Mouse (Mus musculus): ENCODE measurements around the gene Alg12.
"Not testable (repeated sequence)": the region's sequence is repeated elsewhere in the genome, so short reads cannot be mapped to it uniquely, and the experiment has no call there.

The Alg12 gene

GRCm38 (mm10) chr15:88774630-88775029, 44.5 kb downstream of the Alg12 start:
- DNase-seq, result not testable (repeated sequence)

GRCm38 (mm10) chr15:88768537-88768936, 50.6 kb downstream of the Alg12 start:
- DNase-seq, result no peak

DNA sequence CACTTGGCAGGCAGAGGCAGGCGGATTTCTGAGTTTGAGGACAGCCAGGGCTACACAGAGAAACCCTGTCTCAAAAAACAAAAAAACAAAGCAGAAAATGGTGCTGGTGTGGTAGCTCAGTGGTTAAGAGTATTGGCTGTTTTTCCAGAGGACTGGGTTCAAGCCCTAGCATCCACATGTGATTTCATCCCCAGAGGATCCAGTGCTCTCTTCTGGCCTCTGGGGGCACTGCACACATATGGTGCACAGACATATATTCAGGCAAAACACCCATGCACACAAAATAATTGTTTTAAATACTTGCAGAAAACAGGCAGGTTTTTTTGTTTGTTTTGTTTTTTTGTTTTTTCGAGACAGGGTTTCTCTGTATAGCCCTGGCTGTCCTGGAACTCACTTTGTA, 53.0 kb downstream of the Alg12 start:
- not testable (repeated sequence) for DNase-seq

DNA sequence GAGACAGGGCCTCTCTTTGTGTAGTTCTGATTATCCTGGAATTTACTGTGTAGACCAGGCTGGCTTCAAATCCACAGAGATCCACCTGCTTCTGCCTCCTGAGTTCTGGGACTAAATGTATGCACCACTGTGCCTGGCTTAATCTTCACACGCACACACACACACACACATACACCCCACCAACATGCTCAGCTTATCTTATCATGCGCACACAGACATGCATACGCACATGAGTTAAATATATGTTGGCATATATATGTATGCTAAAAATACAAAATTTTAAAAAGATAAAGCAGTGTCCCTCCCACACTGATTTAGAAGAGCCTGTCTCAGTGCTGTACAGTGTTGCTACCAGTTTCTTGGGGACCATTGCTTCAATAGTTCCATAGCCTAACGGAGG, 57.6 kb downstream of the Alg12 start:
- DNase-seq, result no peak

DNA sequence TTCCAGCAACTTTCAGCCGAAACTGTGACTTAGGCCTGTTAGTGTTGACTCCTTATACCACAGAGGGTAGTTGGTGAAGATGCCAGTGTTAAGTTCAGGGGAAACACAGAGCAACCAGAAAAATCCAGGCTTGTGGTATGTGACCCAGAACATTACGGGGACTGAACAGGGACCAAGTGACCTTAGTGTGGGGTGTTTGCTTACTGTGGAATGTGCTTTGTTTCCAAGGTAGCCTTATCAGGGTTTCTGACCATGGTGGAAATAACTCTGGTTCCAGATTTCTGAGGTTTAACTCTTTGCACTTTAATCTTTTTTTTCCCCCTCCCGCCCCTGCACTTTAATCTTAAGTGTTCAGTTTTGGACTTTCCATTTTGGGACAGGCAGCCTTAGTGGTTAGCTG, 61.1 kb downstream of the Alg12 start:
- DNase-seq, result no peak

DNA sequence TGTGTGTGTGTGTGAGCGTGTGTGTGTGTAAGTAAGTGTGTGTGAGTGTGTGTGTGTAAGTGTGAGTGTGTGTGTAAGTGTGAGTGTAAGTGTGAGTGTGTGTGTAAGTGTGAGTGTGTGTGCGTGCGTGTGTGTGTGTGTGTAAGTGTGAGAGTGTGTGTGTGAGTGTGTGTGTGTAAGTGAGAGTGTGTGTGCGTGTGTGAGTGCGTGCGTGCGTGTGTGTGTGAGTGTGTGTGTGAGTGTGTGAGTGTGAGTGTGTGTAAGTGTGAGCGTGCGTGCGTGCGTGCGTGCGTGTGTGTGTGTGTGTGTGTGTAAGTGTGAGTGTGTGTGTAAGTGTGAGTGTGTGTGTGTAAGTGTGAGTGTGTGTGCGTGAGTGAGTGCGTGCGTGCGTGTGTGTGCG, 63.4 kb downstream of the Alg12 start:
- no peak for DNase-seq
